Mouse (Mus musculus): ENCODE measurements around the gene Dock1.

GRCm38 (mm10) chr7:135059071-135059470 lies 388.6 kb downstream of the Dock1 start:
- no peak for TF ChIP-seq POLR2A (IDR thresholded peaks at IDR 0.05; ENCODE audit: low read depth, low read length)
- TF ChIP-seq CTCF (conservative IDR thresholded peaks at IDR 0.05 in 1 of 2, IDR thresholded peaks at IDR 0.05 in 1 of 2; ENCODE audit: low read depth in 2 of 2, low read length in 2 of 2): no peak
- no peak for TF ChIP-seq MEF2A (IDR thresholded peaks at IDR 0.05; ENCODE audit: borderline replicate concordance, low read depth, low read length)
- TF ChIP-seq MAZ (IDR thresholded peaks at IDR 0.05; ENCODE audit: low read depth, low read length): no peak
- no peak for TF ChIP-seq MYC (IDR thresholded peaks at IDR 0.05; ENCODE audit: low read depth, low read length)
- no peak for TF ChIP-seq ZKSCAN1 (IDR thresholded peaks at IDR 0.05; ENCODE audit: borderline replicate concordance, low read depth, low read length)
- no peak for TF ChIP-seq CHD2 (IDR thresholded peaks at IDR 0.05; ENCODE audit: low read length)

All from CH12.LX (cell line).